Mouse (Mus musculus) retina, postnatal 7 days (tissue): Measurements from ENCODE around the gene Ankrd36.

ENCODE experiments used
- DNase-seq: peaks from one replicate; pipeline ENCODE4 v3.0.0-alpha.2; 2012; ENCODE audit warnings: low read depth, low spot score

The Ankrd36 gene

GRCm38 (mm10) chr11:5650321-5650720 is 80.8 kb downstream of the Ankrd36 start:
- DNase-seq, result peak; percentile 4

GRCm38 (mm10) chr11:5682541-5682940 is 113.1 kb downstream of the Ankrd36 start:
- DNase-seq, result no peak

- DNase-seq, result no peak
These were observed 114.8 kb downstream of the Ankrd36 start for GRCm38 (mm10) chr11:5684283-5684682.

- DNase-seq, result no peak
These were observed 122.3 kb downstream of the Ankrd36 start for GRCm38 (mm10) chr11:5691775-5692174.

- no peak for DNase-seq
These were observed 131.3 kb downstream of the Ankrd36 start for GRCm38 (mm10) chr11:5700808-5701207.

GRCm38 (mm10) chr11:5701300-5701699 is 131.8 kb downstream of the Ankrd36 start:
- no peak for DNase-seq

GRCm38 (mm10) chr11:5701821-5702220 is 132.3 kb downstream of the Ankrd36 start:
- DNase-seq, result no peak

- no peak for DNase-seq
These were observed 132.9 kb downstream of the Ankrd36 start for GRCm38 (mm10) chr11:5702271-5702956.

GRCm38 (mm10) chr11:5702957-5703332 is 133.5 kb downstream of the Ankrd36 start:
- DNase-seq, result no peak

- no peak for DNase-seq
These were observed 133.9 kb downstream of the Ankrd36 start for GRCm38 (mm10) chr11:5703341-5703740.

- DNase-seq, result no peak
These were observed 136.5 kb downstream of the Ankrd36 start for GRCm38 (mm10) chr11:5705972-5706371.

- DNase-seq, result no peak
These were observed 137.5 kb downstream of the Ankrd36 start for GRCm38 (mm10) chr11:5706874-5707529.

- DNase-seq, result peak; percentile 89
These were observed 138.3 kb downstream of the Ankrd36 start for GRCm38 (mm10) chr11:5707530-5708353.

- no peak for DNase-seq
These were observed 145.7 kb downstream of the Ankrd36 start for GRCm38 (mm10) chr11:5715179-5715578.

- no peak for DNase-seq
These were observed 146.2 kb downstream of the Ankrd36 start, which contains the start of gene Mrps24 for GRCm38 (mm10) chr11:5715630-5716105. Gene Mrps24 (minus strand): TSS chr11:5715680.

GRCm38 (mm10) chr11:5716246-5716645 is 146.8 kb downstream of the Ankrd36 start:
- DNase-seq, result no peak

- DNase-seq, result no peak
These were observed 147.6 kb downstream of the Ankrd36 start for GRCm38 (mm10) chr11:5716938-5717705.

GRCm38 (mm10) chr11:5718611-5719354 is 149.3 kb downstream of the Ankrd36 start:
- DNase-seq, result no peak

GRCm38 (mm10) chr11:5729582-5729981 is 160.1 kb downstream of the Ankrd36 start:
- no peak for DNase-seq

GRCm38 (mm10) chr11:5732401-5732800 is 162.9 kb downstream of the Ankrd36 start:
- DNase-seq, result no peak

GRCm38 (mm10) chr11:5734323-5734722 is 164.8 kb downstream of the Ankrd36 start:
- DNase-seq, result no peak
